Mouse (Mus musculus): ENCODE data around the gene Hnrnpa1. TPM values are rescaled to one million over a fixed set of nuclear protein-coding genes. Genes with fewer than 3 reads are reported as not detected.

Gene Hnrnpa1
- 837 and 906 TPM in 2 replicates for polyA plus RNA-seq (2014; fragmentation: Nextera tagmentation; extraction: Ambion mirVana)

DNA sequence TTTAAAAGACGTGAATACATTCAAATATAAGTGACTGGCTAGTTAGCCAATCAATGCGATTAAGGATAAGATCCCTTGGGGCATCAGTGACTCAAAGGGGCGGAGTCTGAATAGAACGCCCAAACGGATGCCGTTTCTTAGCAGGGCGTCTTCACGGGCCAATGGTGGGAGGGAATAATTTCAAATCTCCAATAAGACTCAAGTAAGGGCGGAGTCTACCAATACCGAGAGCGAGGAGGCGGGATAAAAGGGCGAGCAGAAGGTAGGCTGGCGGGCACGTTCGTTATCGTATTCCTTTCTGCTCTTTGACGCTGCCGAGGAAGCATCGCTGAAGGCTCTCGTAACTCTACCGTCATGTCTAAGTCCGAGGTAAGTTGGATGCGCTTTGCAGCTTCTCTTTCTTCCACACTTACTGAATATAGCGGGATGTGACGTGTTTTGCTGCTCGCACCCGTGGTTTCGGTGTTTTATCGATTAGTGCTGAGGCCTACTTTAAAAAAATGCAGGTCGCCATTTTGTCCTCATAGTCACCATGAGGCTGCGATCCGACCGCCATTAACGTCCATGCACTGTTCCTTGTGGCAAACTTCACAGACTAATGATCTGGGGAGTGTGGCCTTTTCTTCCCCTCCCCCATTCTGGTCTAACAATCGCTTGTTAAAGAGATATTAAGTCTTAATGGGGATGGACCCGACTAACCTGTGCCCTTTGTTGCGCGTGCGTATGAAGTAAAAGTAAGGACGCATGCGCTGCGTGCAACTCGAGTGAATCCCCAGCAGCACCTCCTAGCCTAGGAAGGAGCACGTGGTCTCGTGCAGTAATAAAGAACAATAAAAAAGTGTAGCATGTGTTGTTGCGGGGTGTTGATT, at the start of gene Hnrnpa1:
TSS of gene Hnrnpa1 (plus strand) at position 273 of the 869 bp plus-strand sequence.
- Histone ChIP-seq H3K4me3 (ENCODE audit: low read depth, low read length) (peak within 1 kb of the TSS; percentile 94), H3K27me3 (replicated peaks; ENCODE audit: control insufficient read depth, insufficient read depth, low read length) (no peaks in the 10 kb centered on the region), H3K27ac (ENCODE audit: low read depth) (peak within 1 kb of the TSS; percentile 95), H3K36me3 (ENCODE audit: control insufficient read depth, insufficient read depth, low read length) (peaks cover 37% of the 10 kb centered on the region), H3K9ac (ENCODE audit: low read length) (peak within 1 kb of the TSS; percentile 95), H3K9me3 (ENCODE audit: control insufficient read depth, low read length) (no peaks in the 10 kb centered on the region), H3K4me2 (ENCODE audit: low read length) (peak within 1 kb of the TSS; percentile 88), H3K4me1 (replicated peaks; ENCODE audit: control insufficient read depth, insufficient read depth, low read length) (peaks cover 23% of the 10 kb centered on the region)
- WGBS = under 1% methylated on average over 47 of the region's 47 CpGs
- DNase-seq (ENCODE audit: low spot score) (peak; percentile 96), ATAC-seq (replicated peaks; ENCODE audit: low FRiP score, low TSS enrichment, low read depth) (peak; percentile 89)

DNA sequence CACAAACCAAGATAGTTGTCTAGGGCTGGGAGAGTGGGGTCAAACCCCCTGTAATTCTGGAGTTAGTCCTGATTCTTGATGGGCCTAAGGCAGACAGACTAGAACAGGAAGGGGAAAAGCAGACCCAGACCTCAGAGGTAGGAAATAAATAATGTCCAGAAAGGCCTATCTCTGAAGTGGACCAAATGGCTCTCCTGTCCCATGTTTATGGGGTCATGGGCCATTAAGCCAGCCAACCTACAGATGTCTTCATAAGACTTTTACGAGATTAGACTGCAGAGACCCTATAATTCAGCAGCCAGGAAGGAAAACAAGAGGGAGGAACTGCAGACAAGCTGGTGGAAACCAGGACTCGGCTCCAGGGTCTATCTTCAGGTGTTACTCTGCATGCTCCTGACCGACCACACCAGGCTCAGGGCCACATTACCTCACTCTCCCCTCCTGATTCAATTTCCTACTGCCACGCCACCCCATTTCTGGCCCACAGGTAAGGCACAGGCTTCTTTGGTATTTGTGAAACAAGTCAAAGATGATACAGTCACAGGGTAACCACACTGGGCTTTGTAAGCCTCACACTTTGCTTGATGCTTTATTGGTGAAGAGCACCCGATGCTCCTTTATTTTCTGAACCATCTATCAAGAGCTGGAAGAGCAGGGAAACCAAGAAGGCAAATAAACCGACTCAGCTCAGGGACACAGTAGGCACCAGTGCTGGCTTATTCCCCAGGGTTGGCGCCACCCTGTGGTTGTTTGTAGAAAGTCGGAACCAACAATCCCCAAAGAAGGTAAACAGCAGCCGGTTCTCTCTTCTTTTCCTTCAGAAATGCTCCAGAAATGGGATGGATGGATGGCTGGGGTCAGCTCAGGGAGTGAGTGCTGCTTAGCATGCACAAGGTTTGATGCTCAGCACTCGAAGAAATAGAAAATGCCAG, 49.4 kb upstream of the Hnrnpa1 start:
- no peak overlapping the region for H3K4me3 ChIP-seq (ENCODE audit: low read depth, low read length)
- DNase-seq (ENCODE audit: low spot score) = no peak
- no peaks in the 10 kb centered on the region for H3K9me3 ChIP-seq (ENCODE audit: control insufficient read depth, low read length)
- ATAC-seq (replicated peaks; ENCODE audit: low FRiP score, low TSS enrichment, low read depth) = no peak
- H3K27me3 ChIP-seq (replicated peaks; ENCODE audit: control insufficient read depth, insufficient read depth, low read length) = no peaks in the 10 kb centered on the region
- no peaks in the 10 kb centered on the region for H3K4me1 ChIP-seq (replicated peaks; ENCODE audit: control insufficient read depth, insufficient read depth, low read length)
- no peak overlapping the region for H3K9ac ChIP-seq (ENCODE audit: low read length)
- H3K4me2 ChIP-seq (ENCODE audit: low read length) = no peak overlapping the region
- 54% methylated on average over 10 of the region's 10 CpGs for WGBS
- H3K36me3 ChIP-seq (ENCODE audit: control insufficient read depth, insufficient read depth, low read length) = peaks cover 59% of the 10 kb centered on the region
- H3K27ac ChIP-seq (ENCODE audit: low read depth) = no peak overlapping the region

DNA sequence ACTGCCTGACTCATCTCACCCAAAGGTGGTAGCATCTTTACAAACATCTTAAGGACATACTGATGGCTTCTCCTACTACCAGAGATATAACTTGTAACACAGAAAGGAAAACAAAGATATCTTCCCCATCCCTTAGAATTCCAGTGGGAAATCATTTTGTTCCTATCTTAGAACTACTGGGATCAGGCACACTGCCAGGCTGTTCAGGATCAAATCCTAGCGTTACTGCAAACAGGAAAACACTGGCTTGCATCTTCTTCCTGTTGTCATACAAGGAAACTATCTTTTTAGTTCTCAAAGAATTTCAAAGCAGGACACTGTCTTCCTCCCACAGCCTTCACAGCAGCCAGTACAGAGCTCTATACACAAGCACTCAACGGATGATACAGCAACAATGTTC, 46.6 kb upstream of the Hnrnpa1 start:
- no peak for DNase-seq (ENCODE audit: low spot score)
- no peak overlapping the region for H3K4me2 ChIP-seq (ENCODE audit: low read length)
- WGBS = 76% methylated on average over 2 of the region's 2 CpGs
- no peak for ATAC-seq (replicated peaks; ENCODE audit: low FRiP score, low TSS enrichment, low read depth)
- no peaks in the 10 kb centered on the region for H3K27me3 ChIP-seq (replicated peaks; ENCODE audit: control insufficient read depth, insufficient read depth, low read length)
- H3K36me3 ChIP-seq (ENCODE audit: control insufficient read depth, insufficient read depth, low read length) = peaks cover 86% of the 10 kb centered on the region
- no peak overlapping the region for H3K9ac ChIP-seq (ENCODE audit: low read length)
- no peak overlapping the region for H3K4me3 ChIP-seq (ENCODE audit: low read depth, low read length)
- H3K27ac ChIP-seq (ENCODE audit: low read depth) = no peak overlapping the region
- no peaks in the 10 kb centered on the region for H3K4me1 ChIP-seq (replicated peaks; ENCODE audit: control insufficient read depth, insufficient read depth, low read length)
- H3K9me3 ChIP-seq (ENCODE audit: control insufficient read depth, low read length) = no peaks in the 10 kb centered on the region

DNA sequence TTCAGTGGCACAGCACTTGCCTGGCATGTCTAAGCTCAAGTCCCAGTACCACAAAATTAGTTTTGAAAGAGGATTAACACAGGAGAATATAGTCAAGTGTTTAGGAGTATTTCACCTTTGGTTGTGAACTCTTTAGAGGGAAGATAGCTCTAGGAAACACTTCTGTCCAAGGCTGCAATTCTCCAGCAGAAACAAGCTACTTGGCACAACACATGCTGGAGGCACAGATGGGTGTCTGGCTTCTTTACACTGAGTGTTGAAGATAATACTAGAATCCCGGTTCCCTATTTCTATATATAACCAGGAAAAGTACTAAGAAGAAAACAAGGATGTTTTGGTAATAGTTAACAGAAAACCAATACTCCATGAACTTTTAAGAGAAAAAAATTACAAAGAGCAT, 43.4 kb upstream of the Hnrnpa1 start:
- H3K36me3 ChIP-seq (ENCODE audit: control insufficient read depth, insufficient read depth, low read length) = peaks cover 89% of the 10 kb centered on the region
- 92% methylated on average over 1 of the region's 1 CpGs for WGBS
- no peak overlapping the region for H3K27ac ChIP-seq (ENCODE audit: low read depth)
- H3K9me3 ChIP-seq (ENCODE audit: control insufficient read depth, low read length) = no peaks in the 10 kb centered on the region
- DNase-seq (ENCODE audit: low spot score) = no peak
- no peak overlapping the region for H3K4me3 ChIP-seq (ENCODE audit: low read depth, low read length)
- no peak overlapping the region for H3K4me2 ChIP-seq (ENCODE audit: low read length)
- no peak for ATAC-seq (replicated peaks; ENCODE audit: low FRiP score, low TSS enrichment, low read depth)
- H3K4me1 ChIP-seq (replicated peaks; ENCODE audit: control insufficient read depth, insufficient read depth, low read length) = no peaks in the 10 kb centered on the region
- H3K27me3 ChIP-seq (replicated peaks; ENCODE audit: control insufficient read depth, insufficient read depth, low read length) = no peaks in the 10 kb centered on the region
- no peak overlapping the region for H3K9ac ChIP-seq (ENCODE audit: low read length)

DNA sequence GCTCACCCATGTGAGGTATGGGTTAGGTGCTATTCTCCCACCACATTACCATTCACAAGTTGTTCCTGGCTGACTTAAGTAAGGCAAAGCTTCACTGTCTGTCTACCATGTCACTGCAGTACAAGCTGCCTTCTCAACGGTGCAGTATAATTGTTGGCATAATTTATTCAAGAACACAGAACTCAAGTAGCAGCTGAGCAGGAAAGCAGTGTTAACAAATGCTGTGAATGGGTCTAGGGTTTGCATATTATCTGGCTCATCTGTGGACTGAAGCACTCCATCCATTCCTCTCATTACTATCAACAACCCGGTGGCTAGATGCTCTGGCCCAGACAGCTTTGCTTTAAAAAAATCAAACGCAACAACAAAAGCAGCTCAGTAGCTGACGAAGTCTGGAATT, 42.4 kb upstream of the Hnrnpa1 start:
- DNase-seq (ENCODE audit: low spot score) = no peak
- peaks cover 80% of the 10 kb centered on the region for H3K36me3 ChIP-seq (ENCODE audit: control insufficient read depth, insufficient read depth, low read length)

DNA sequence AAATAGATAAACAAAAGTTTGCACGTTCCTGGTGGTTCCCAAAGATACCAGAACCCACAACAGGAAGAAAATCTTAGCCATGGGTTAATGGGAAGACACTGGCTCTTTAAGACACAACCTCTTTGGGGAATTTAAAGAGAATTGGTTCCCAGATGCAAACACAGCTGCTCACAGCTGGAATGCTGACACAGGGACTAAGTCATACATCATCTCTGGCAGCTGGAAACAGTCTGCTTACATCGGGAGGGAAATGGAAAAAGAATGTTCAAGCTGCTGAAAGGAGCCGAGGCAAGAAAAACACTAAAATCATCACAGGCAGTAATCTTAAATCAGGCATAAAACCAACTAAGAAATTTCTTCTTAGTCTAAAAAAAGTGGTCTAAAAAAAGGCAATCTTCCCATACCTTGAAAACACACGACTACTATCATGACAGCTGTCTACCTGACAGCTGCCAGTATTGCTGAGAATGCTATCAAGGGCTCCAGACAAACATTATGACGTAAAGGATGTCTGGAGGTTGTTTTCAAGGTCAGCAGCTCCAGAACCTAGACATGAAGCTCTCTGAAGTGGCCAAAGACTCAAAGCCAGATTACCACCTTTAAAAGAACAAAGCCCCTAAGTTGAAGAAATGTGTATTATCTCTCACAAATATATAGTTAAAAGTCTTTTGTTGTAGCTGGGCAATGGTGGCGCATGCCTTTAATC, 38.0 kb upstream of the Hnrnpa1 start:
- Histone ChIP-seq H3K9me3 (ENCODE audit: control insufficient read depth, low read length) (no peaks in the 10 kb centered on the region), H3K4me2 (ENCODE audit: low read length) (peak overlapping the region; percentile 33), H3K27ac (ENCODE audit: low read depth) (peak overlapping the region; percentile 57), H3K27me3 (replicated peaks; ENCODE audit: control insufficient read depth, insufficient read depth, low read length) (no peaks in the 10 kb centered on the region), H3K9ac (ENCODE audit: low read length) (no peak overlapping the region), H3K36me3 (ENCODE audit: control insufficient read depth, insufficient read depth, low read length) (peaks cover 75% of the 10 kb centered on the region), H3K4me1 (replicated peaks; ENCODE audit: control insufficient read depth, insufficient read depth, low read length) (peaks cover 8% of the 10 kb centered on the region), H3K4me3 (ENCODE audit: low read depth, low read length) (no peak overlapping the region)
- DNase-seq (ENCODE audit: low spot score) = peak; percentile 74
- ATAC-seq (replicated peaks; ENCODE audit: low FRiP score, low TSS enrichment, low read depth) = no peak
- 36% methylated on average over 6 of the region's 6 CpGs for WGBS

More for the DNA sequence above, 42.4 kb upstream of the Hnrnpa1 start:
- H3K9ac ChIP-seq (ENCODE audit: low read length) = no peak overlapping the region
- no peak overlapping the region for H3K27ac ChIP-seq (ENCODE audit: low read depth)
- no peak overlapping the region for H3K4me2 ChIP-seq (ENCODE audit: low read length)
- ATAC-seq (replicated peaks; ENCODE audit: low FRiP score, low TSS enrichment, low read depth) = no peak
- H3K4me1 ChIP-seq (replicated peaks; ENCODE audit: control insufficient read depth, insufficient read depth, low read length) = peaks cover 5% of the 10 kb centered on the region
- no peaks in the 10 kb centered on the region for H3K9me3 ChIP-seq (ENCODE audit: control insufficient read depth, low read length)
- 82% methylated on average over 4 of the region's 4 CpGs for WGBS
- H3K27me3 ChIP-seq (replicated peaks; ENCODE audit: control insufficient read depth, insufficient read depth, low read length) = no peaks in the 10 kb centered on the region
- H3K4me3 ChIP-seq (ENCODE audit: low read depth, low read length) = no peak overlapping the region

DNA sequence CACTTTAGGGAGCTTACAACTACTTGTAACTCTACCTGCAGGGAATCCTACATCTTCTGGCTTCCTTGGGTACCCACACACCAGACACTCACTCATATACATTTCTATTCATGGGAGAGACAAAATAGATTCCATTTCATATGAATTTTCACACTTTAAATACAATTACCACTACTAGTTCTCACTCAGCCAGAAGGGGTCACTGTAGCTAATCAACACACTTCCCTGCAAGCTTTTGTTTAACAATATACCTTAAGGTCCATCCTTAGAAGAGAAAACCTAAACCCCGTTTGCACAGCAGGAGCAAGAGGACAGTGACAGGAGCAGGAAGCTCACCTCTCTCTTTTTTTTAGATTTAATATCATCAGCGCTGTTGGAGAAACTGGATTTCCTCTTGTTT, 35.1 kb upstream of the Hnrnpa1 start:
- Histone ChIP-seq H3K4me2 (ENCODE audit: low read length) (no peak overlapping the region), H3K27me3 (replicated peaks; ENCODE audit: control insufficient read depth, insufficient read depth, low read length) (no peaks in the 10 kb centered on the region), H3K9me3 (ENCODE audit: control insufficient read depth, low read length) (no peaks in the 10 kb centered on the region), H3K9ac (ENCODE audit: low read length) (no peak overlapping the region), H3K27ac (ENCODE audit: low read depth) (no peak overlapping the region), H3K36me3 (ENCODE audit: control insufficient read depth, insufficient read depth, low read length) (peaks cover 74% of the 10 kb centered on the region), H3K4me3 (ENCODE audit: low read depth, low read length) (no peak overlapping the region), H3K4me1 (replicated peaks; ENCODE audit: control insufficient read depth, insufficient read depth, low read length) (peaks cover 8% of the 10 kb centered on the region)
- no peak for DNase-seq (ENCODE audit: low spot score)
- no peak for ATAC-seq (replicated peaks; ENCODE audit: low FRiP score, low TSS enrichment, low read depth)
- 54% methylated on average over 2 of the region's 2 CpGs for WGBS

DNA sequence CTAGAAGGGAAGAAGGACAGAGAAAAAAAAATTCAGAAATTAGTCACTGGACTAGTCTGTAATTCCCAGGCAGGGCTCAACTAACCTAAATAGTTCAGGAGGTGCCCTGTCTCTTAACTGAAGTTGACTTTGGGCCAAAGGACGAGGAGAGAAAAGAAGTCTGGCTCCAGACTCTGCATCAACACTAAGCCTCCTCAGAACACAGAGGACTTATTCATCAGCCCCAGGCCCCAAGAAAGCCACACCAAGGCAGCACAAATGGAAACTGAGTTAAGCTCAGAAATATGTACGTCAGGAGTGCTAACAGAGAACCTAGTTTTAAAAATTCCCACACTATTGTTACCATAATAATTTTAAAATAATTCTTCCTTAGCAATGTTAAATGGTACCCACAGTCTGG, 26.1 kb upstream of the Hnrnpa1 start:
- H3K9me3 ChIP-seq (ENCODE audit: control insufficient read depth, low read length) = no peaks in the 10 kb centered on the region
- peaks cover 25% of the 10 kb centered on the region for H3K4me1 ChIP-seq (replicated peaks; ENCODE audit: control insufficient read depth, insufficient read depth, low read length)
- peak overlapping the region; percentile 42 for H3K4me2 ChIP-seq (ENCODE audit: low read length)
- H3K27ac ChIP-seq (ENCODE audit: low read depth) = peak overlapping the region; percentile 33; the same call in 1 of the 2 replicates
- peaks cover 40% of the 10 kb centered on the region for H3K36me3 ChIP-seq (ENCODE audit: control insufficient read depth, insufficient read depth, low read length)
- H3K4me3 ChIP-seq (ENCODE audit: low read depth, low read length) = peak overlapping the region; percentile 17; the same call in 1 of the 2 replicates
- H3K9ac ChIP-seq (ENCODE audit: low read length) = peak overlapping the region; percentile 20; the same call in 1 of the 2 replicates
- no peak for ATAC-seq (replicated peaks; ENCODE audit: low FRiP score, low TSS enrichment, low read depth)
- DNase-seq (ENCODE audit: low spot score) = no peak
- no peaks in the 10 kb centered on the region for H3K27me3 ChIP-seq (replicated peaks; ENCODE audit: control insufficient read depth, insufficient read depth, low read length)
- 40% methylated on average over 2 of the region's 2 CpGs for WGBS
